In genomic region chr11:108424111-108424510, GRCm38 (mm10) we compare ENCODE assay signal across 8 mouse cellular contexts. TPM values are rescaled to one million over a fixed set of nuclear protein-coding genes. Genes with fewer than 3 reads are reported as not detected.
A peak's percentile ranks its signal among the peaks of the same experiment; 100 is the strongest.
DNase-seq lines count a peak whose midpoint lies in the region; TF ChIP-seq lines count a peak whose summit lies in the region.

No protein-coding gene starts in this region.

- no peak for TF ChIP-seq CTCF in heart, adult 2 months (IDR thresholded peaks at IDR 0.05)

- no peak overlapping the region for H3K27ac ChIP-seq in heart, adult 2 months
- peak overlapping the region; percentile 94 for H3K27ac ChIP-seq in hindbrain, embryonic 10.5 days
- peak overlapping the region; percentile 95 for H3K27ac ChIP-seq in midbrain, embryonic 10.5 days (replicated peaks)

- H3K9ac ChIP-seq in heart, adult 2 months (ENCODE audit: low read depth, low read length): no peak overlapping the region

- no peaks in the 10 kb centered on the region for H3K36me3 ChIP-seq in heart, adult 2 months (ENCODE audit: control insufficient read depth, insufficient read depth, low read length)
- H3K36me3 ChIP-seq in hindbrain, embryonic 10.5 days: no peaks in the 10 kb centered on the region
- H3K36me3 ChIP-seq in midbrain, embryonic 10.5 days: no peaks in the 10 kb centered on the region

- intact Hi-C loops in heart, adult 2 months (cut with DNase I): no loop called here
- intact Hi-C loops in heart, postnatal 14 days (cut with DNase I): loop anchor here (10.0 kb wide), 1 partner anchor 501 kb away; the partner anchor contains the start of gene Axin2

- no peaks in the 10 kb centered on the region for H3K9me3 ChIP-seq in hindbrain, embryonic 10.5 days
- no peaks in the 10 kb centered on the region for H3K9me3 ChIP-seq in midbrain, embryonic 10.5 days (replicated peaks)

- peak overlapping the region; percentile 60 for H3K4me3 ChIP-seq in heart, adult 2 months
- H3K4me3 ChIP-seq in hindbrain, embryonic 10.5 days: peak overlapping the region; percentile 70
- H3K4me3 ChIP-seq in midbrain, embryonic 10.5 days: peak overlapping the region; percentile 74

- DNase-seq in heart, adult 2 months: no peak
- no peak for DNase-seq in heart, postnatal 14 days
- DNase-seq in ES-CJ7 (ENCODE audit: low read depth, low spot score): peak; percentile 90
- DNase-seq in hindbrain, embryonic 10.5 days (ENCODE audit: low spot score): no peak
- DNase-seq in midbrain, embryonic 10.5 days (ENCODE audit: low spot score): no peak
- no peak for DNase-seq in ovary, postnatal 10 days (ENCODE audit: low spot score)
- no peak for DNase-seq in kidney, postnatal 36 days
- no peak for DNase-seq in B cell, adult 2 months

- TF ChIP-seq POLR2A in heart, adult 2 months (IDR thresholded peaks at IDR 0.05; ENCODE audit: insufficient read depth, low read depth, low read length): no peak

- no peaks in the 10 kb centered on the region for H3K27me3 ChIP-seq in heart, adult 2 months (ENCODE audit: control insufficient read depth, insufficient read depth, low read length)
- peaks cover 13% of the 10 kb centered on the region; the same call in 1 of the 2 replicates for H3K27me3 ChIP-seq in hindbrain, embryonic 10.5 days (ENCODE audit: insufficient read depth, poor library complexity, severe bottlenecking)
- peaks cover 14% of the 10 kb centered on the region for H3K27me3 ChIP-seq in midbrain, embryonic 10.5 days (ENCODE audit: low read depth, poor library complexity, severe bottlenecking)

- 28% methylated on average over 5 of the region's 5 CpGs for WGBS in heart, adult 2 months
- 2% methylated on average over 5 of the region's 5 CpGs for WGBS in hindbrain, embryonic 10.5 days
- WGBS in midbrain, embryonic 10.5 days: 2% methylated on average over 5 of the region's 5 CpGs

- TF ChIP-seq EP300 in heart, adult 2 months (IDR thresholded peaks at IDR 0.05; ENCODE audit: insufficient read depth, low read depth, low read length): no peak

- H3K4me1 ChIP-seq in heart, adult 2 months (ENCODE audit: control insufficient read depth, insufficient read depth, low read length): no peaks in the 10 kb centered on the region
- H3K4me1 ChIP-seq in hindbrain, embryonic 10.5 days (replicated peaks): peaks cover 32% of the 10 kb centered on the region
- peaks cover 45% of the 10 kb centered on the region for H3K4me1 ChIP-seq in midbrain, embryonic 10.5 days

- H3K79me2 ChIP-seq in heart, adult 2 months (replicated peaks; ENCODE audit: control insufficient read depth, insufficient read depth, low read length): no peaks in the 10 kb centered on the region

RNA-seq across cellular contexts. Expression of gene Cep112, which starts 0.9 kb away (rescaled TPM):
- total RNA-seq in heart, adult 2 months (2021): 10 to 100 TPM; 10.6 to 14.4 TPM
- polyA plus RNA-seq in heart, adult 2 months (2012; rRNA removed): 1.1 and 3.9 TPM in 2 replicates
- 1 to 10 TPM; 8.7 to 9.0 TPM for total RNA-seq in heart, postnatal 14 days (2021)
- polyA plus RNA-seq in hindbrain, embryonic 10.5 days (2016; fragmentation: Nextera tagmentation; extraction: Ambion mirVana): 10.1 and 11.3 TPM in 2 replicates
- 13.3 and 15.6 TPM in 2 replicates for polyA plus RNA-seq in midbrain, embryonic 10.5 days (2016; fragmentation: Nextera tagmentation; extraction: Ambion mirVana)
